Mouse (Mus musculus) forebrain, embryonic 16.5 days (tissue): Measurements from ENCODE around the gene Rbm31y. TPM values are rescaled to one million over a fixed set of nuclear protein-coding genes. Genes with fewer than 3 reads are reported as not detected.
"Not testable (repeated sequence)": the region's sequence is repeated elsewhere in the genome, so short reads cannot be mapped to it uniquely, and the experiment has no call there.

ENCODE experiments used
- ATAC-seq: fragments of 200-750 bp; cut with Nextera tagmentation; 2 replicates; pipeline ENCODE4 v1.8.0; 2017; ENCODE audit warnings: mild to moderate bottlenecking, moderate library complexity
- H3K27ac ChIP-seq: fragments of 300-500 bp; sonication (generic); 2 replicates; pipeline ENCODE4 v1.5.1; 2014; ENCODE audit warnings: low read length, control low read depth
- H3K27me3 ChIP-seq: fragments of 300-500 bp; sonication (generic); replicated peaks from 2 replicates; pipeline ENCODE4 v1.6.1; 2014; ENCODE audit warnings: low read length; ENCODE audit not compliant: control insufficient read depth, insufficient read depth
- H3K36me3 ChIP-seq: fragments of 300-500 bp; sonication (generic); 2 replicates; pipeline ENCODE4 v1.6.1; 2014; ENCODE audit not compliant: control insufficient read depth, insufficient read depth
- H3K4me1 ChIP-seq: fragments of 300-500 bp; sonication (generic); replicated peaks from 2 replicates; pipeline ENCODE4 v1.6.1; 2014; ENCODE audit warnings: low read length; ENCODE audit not compliant: control insufficient read depth, insufficient read depth
- H3K4me2 ChIP-seq: fragments of 300-500 bp; sonication (generic); 2 replicates; pipeline ENCODE4 v1.6.1; 2014; ENCODE audit warnings: mild to moderate bottlenecking, low read length, control low read depth
- H3K4me3 ChIP-seq: fragments of 300-500 bp; sonication (generic); replicated peaks from 2 replicates; pipeline ENCODE4 v1.5.1; 2014; ENCODE audit warnings: mild to moderate bottlenecking, low read length, control low read depth
- H3K9ac ChIP-seq: fragments of 300-500 bp; sonication (generic); replicated peaks from 2 replicates; pipeline ENCODE4 v1.6.1; 2014; ENCODE audit warnings: low read depth, low read length, control low read depth
- H3K9me3 ChIP-seq: fragments of 300-500 bp; sonication (generic); 2 replicates; pipeline ENCODE4 v1.6.1; 2016; ENCODE audit warnings: low read length; ENCODE audit not compliant: control insufficient read depth
- WGBS: fragments of 180-500 bp; shearing (Covaris S2); extraction: QIAGEN DNeasy Blood & Tissue Kit; methylation state at CpG from one replicate; pipeline ENCODE4 v1.1.7; 2014; 5-methylcytosine and 5-hydroxymethylcytosine counted together
- polyA plus RNA-seq: library from polyadenylated mRNA; unstranded; fragments of >200 nt; fragmentation: Nextera tagmentation; extraction: Ambion mirVana; gene quantifications from 2 replicates; pipeline ENCODE4 v1.2.1, GENCODE M21; 2015

Rbm31y gene
- not detected in 2 replicates for polyA plus RNA-seq

DNA sequence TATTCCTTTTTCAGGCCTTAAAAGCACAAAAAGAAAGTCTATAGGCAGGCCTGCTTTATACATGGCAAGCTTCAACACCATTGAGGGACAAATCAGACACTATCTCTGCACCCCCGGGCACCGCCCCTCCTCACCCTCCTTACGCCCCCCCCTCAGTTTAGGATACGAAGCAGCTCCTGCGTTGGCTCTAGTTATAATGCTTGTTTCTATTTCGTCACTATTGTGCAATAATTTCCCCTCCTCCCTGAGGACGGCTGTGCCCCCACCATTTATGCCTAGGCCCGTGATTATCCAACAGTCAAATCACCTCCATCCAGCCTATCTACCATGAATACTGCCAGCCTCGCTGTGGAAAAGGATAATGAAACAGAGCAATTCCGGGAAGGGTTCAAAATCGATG, at the start of gene Rbm31y:
Rbm31y (plus strand) TSS at position 301 of the 400 bp plus-strand sequence.
- not testable (repeated sequence) for H3K4me2 ChIP-seq, H3K9ac ChIP-seq, H3K27ac ChIP-seq, ATAC-seq, H3K9me3 ChIP-seq, H3K4me3 ChIP-seq, H3K4me1 ChIP-seq, H3K27me3 ChIP-seq, H3K36me3 ChIP-seq
- WGBS: no CpG with 5 or more reads among the region's 11 CpGs
